Mouse (Mus musculus) B cell, adult (primary cell): ENCODE measurements around the gene Gm17455. TPM values are rescaled to one million over a fixed set of nuclear protein-coding genes. Genes with fewer than 3 reads are reported as not detected.

Source experiments
- total RNA-seq: library from RNA; stranded (reverse); gene quantifications from 4 replicates; pipeline ENCODE4 v1.2.4, GENCODE M21; 2023; ENCODE audit not compliant: inconsistent age

Gene Gm17455
- total RNA-seq: not detected in 4 replicates

DNA sequence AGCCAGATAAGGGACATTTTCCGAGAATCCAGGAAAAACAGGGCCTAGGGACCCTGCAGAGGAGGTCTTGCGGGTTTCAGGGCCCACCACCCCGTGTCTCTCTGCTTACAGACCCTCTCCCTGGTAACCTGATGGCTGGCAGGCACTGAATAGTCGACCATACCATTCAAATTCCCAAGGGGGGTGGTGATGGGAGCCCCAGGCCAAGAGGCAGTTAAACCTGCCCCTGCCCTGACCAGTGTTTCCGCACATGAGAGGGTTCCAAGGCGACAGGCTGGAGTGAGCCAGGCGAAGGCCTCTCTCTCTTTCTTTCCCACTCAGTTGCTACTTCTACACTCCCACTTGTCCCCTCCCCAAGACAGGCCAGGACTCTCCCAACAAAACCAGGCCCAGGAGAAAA, at the start of gene Gm17455:
Gm17455 (plus strand) TSS at position 278 of the 400 bp plus-strand sequence.

Other genes starting within 250 kb of the Gm17455 start
- 137 to 151 TPM (median 142 TPM) in 4 replicates for gene Chst3, start 180.5 kb upstream of the Gm17455 start, total RNA-seq
- 605 to 728 TPM (median 670 TPM) in 4 replicates for gene Psap, start 122.1 kb upstream of the Gm17455 start, total RNA-seq
- gene Vsir, start 52.9 kb upstream of the Gm17455 start, total RNA-seq: 18.2 to 30.0 TPM (median 25.2 TPM) in 4 replicates